Comparison of ENCODE assay signal across 11 mouse cellular contexts in genomic region chr1:136714077-136714476, GRCm38 (mm10).
DNase-seq lines count a peak whose midpoint lies in the region; ATAC-seq lines count a peak whose summit lies in the region.
"Had no signal": no experiment of that assay in that cellular context is flagged by ENCODE, and none has a peak within 500 bp of the region (broad histone marks: within the 10 kb centered on the region; RNA-seq: fewer than 3 reads in every experiment).

No protein-coding gene starts in this region.

- DNase-seq in frontal cortex, adult 2 months (ENCODE audit: extremely low spot score in 1 of 2, low spot score in 1 of 2) = peak; percentile 77 to 78
- DNase-seq in frontal cortex, postnatal 14 days (ENCODE audit: low spot score in 2 of 2) = no peak
- peak; percentile 52 to 61 for DNase-seq in right cerebral cortex, adult 2 months (ENCODE audit: low spot score in 2 of 2)
- DNase-seq in right cerebral cortex, postnatal 14 days = no peak
- peak; percentile 57 to 80 for DNase-seq in left cerebral cortex, postnatal 14 days (ENCODE audit: low spot score in 2 of 2)
- no peak for DNase-seq in ovary, postnatal 14 days (ENCODE audit: low spot score)
- DNase-seq in heart, adult 11 months = no peak
- DNase-seq: cerebellum, adult 9-10 months; heart, postnatal 10 days; kidney, adult 11 months had no signal

- intact Hi-C loops in left cerebral cortex, postnatal 14 days (cut with DNase I) = loop anchor here (5.0 kb wide), 1 partner anchor 47 kb away; no protein-coding TSS in a partner anchor

- ATAC-seq in activated CD4-positive, CD25-positive, alpha-beta regulatory T cell, adult 4 months = no peak

Comparison
In these comparisons a context has a peak if more than half of its experiments do, and no peak if none do; other contexts are left out.
1. DNase-seq: peak in frontal cortex, adult 2 months (2 of 2), right cerebral cortex, adult 2 months (2 of 2) and left cerebral cortex, postnatal 14 days (2 of 2); none in frontal cortex, postnatal 14 days (0 of 2), right cerebral cortex, postnatal 14 days (single experiment), ovary, postnatal 14 days (single experiment) and heart, adult 11 months (single experiment).